ENCODE assay signal across 8 mouse cellular contexts in genomic region chr9:56950414-56951400, GRCm38 (mm10). TPM values are rescaled to one million over a fixed set of nuclear protein-coding genes. Genes with fewer than 3 reads are reported as not detected.
DNase-seq lines count a peak whose midpoint lies in the region; ATAC-seq and TF ChIP-seq lines count a peak whose summit lies in the region.

TSS of gene Snupn (plus strand) at chr9:56950878.

- H3K4me3 ChIP-seq in CH12.LX (replicated peaks in 1 of 3; ENCODE audit: low read depth in 2 of 3, low read length in 2 of 3, poor library complexity in 1 of 3): peak within 1 kb of the TSS; percentile 67 to 78 (median 73)
- peak within 1 kb of the TSS; percentile 62 for H3K4me3 ChIP-seq in forebrain, embryonic 11.5 days (ENCODE audit: low read depth, low read length)
- H3K4me3 ChIP-seq in heart, embryonic 16.5 days (ENCODE audit: low read length): peak within 1 kb of the TSS; percentile 80
- peak within 1 kb of the TSS; percentile 81 for H3K4me3 ChIP-seq in liver, embryonic 15.5 days (replicated peaks)
- peak within 1 kb of the TSS; percentile 60 for H3K4me3 ChIP-seq in neural tube, embryonic 12.5 days

- WGBS in forebrain, embryonic 11.5 days: under 1% methylated on average over 50 of the region's 50 CpGs
- under 1% methylated on average over 50 of the region's 50 CpGs for WGBS in heart, embryonic 16.5 days
- under 1% methylated on average over 50 of the region's 50 CpGs for WGBS in liver, embryonic 15.5 days (ENCODE audit: insufficient replicate concordance)
- 1% methylated on average over 50 of the region's 50 CpGs for WGBS in neural tube, embryonic 12.5 days

- dilution Hi-C loops in CH12.LX (cut with MboI; ENCODE audit: extremely low pct_ligation_motif_present, extremely low pct_unique_long_range_greater_than_20kb, low sequenced_read_pairs): no loop called here

- peak within 1 kb of the TSS; percentile 53 for H3K4me2 ChIP-seq in CH12.LX (ENCODE audit: insufficient read depth, low read depth, poor library complexity, severe bottlenecking)
- peak within 1 kb of the TSS; percentile 79 for H3K4me2 ChIP-seq in forebrain, embryonic 11.5 days (ENCODE audit: low read depth, low read length, severe bottlenecking)
- H3K4me2 ChIP-seq in heart, embryonic 16.5 days (ENCODE audit: low read depth, low read length): peak within 1 kb of the TSS; percentile 76
- H3K4me2 ChIP-seq in liver, embryonic 15.5 days: peak within 1 kb of the TSS; percentile 84
- H3K4me2 ChIP-seq in neural tube, embryonic 12.5 days (replicated peaks): peak within 1 kb of the TSS; percentile 78

- TF ChIP-seq RAD21 in CH12.LX (IDR thresholded peaks at IDR 0.05; ENCODE audit: low read depth, low read length): no peak

- no peak for TF ChIP-seq EP300 in CH12.LX (IDR thresholded peaks at IDR 0.05; ENCODE audit: low read length)

- peak within 1 kb of the TSS; percentile 59 for H3K27ac ChIP-seq in CH12.LX (ENCODE audit: insufficient read depth, low read depth)
- peak within 1 kb of the TSS; percentile 78 for H3K27ac ChIP-seq in forebrain, embryonic 11.5 days (ENCODE audit: low read depth, low read length)
- H3K27ac ChIP-seq in heart, embryonic 16.5 days (ENCODE audit: low read length): peak within 1 kb of the TSS; percentile 96
- peak within 1 kb of the TSS; percentile 81 for H3K27ac ChIP-seq in liver, embryonic 15.5 days (replicated peaks)
- peak within 1 kb of the TSS; percentile 64 for H3K27ac ChIP-seq in neural tube, embryonic 12.5 days

- H3K36me3 ChIP-seq in CH12.LX (replicated peaks in 1 of 2; ENCODE audit: control insufficient read depth in 1 of 2, insufficient read depth in 1 of 2, low read length in 1 of 2): peaks cover 0 to 3% of the 10 kb centered on the region in 2 experiments
- H3K36me3 ChIP-seq in forebrain, embryonic 11.5 days (ENCODE audit: control insufficient read depth, insufficient read depth, low read length): no peaks in the 10 kb centered on the region
- H3K36me3 ChIP-seq in heart, embryonic 16.5 days (ENCODE audit: control insufficient read depth, insufficient read depth): peaks cover under 1% of the 10 kb centered on the region; the same call in 1 of the 2 replicates
- no peaks in the 10 kb centered on the region for H3K36me3 ChIP-seq in liver, embryonic 15.5 days (replicated peaks)
- H3K36me3 ChIP-seq in neural tube, embryonic 12.5 days: no peaks in the 10 kb centered on the region

- H3K79me2 ChIP-seq in CH12.LX (replicated peaks; ENCODE audit: control insufficient read depth, extremely low read depth, insufficient read depth, poor library complexity, severe bottlenecking): no peaks in the 10 kb centered on the region

- H3K9me3 ChIP-seq in CH12.LX (replicated peaks; ENCODE audit: low read length): no peaks in the 10 kb centered on the region
- H3K9me3 ChIP-seq in forebrain, embryonic 11.5 days (ENCODE audit: control insufficient read depth, low read length): no peaks in the 10 kb centered on the region
- no peaks in the 10 kb centered on the region for H3K9me3 ChIP-seq in heart, embryonic 16.5 days (replicated peaks; ENCODE audit: control insufficient read depth, low read length)
- no peaks in the 10 kb centered on the region for H3K9me3 ChIP-seq in liver, embryonic 15.5 days (replicated peaks)
- no peaks in the 10 kb centered on the region for H3K9me3 ChIP-seq in neural tube, embryonic 12.5 days

- DNase-seq in CH12.LX (ENCODE audit: extremely low read depth): peak; percentile 99
- DNase-seq in c-Kit-positive CD71-positive TER-119-negative erythroid progenitor cells, embryonic 14.5 days (ENCODE audit: low read depth): peak; percentile 98
- peak; percentile 97 for DNase-seq in forebrain, embryonic 11.5 days (ENCODE audit: low spot score)
- peak; percentile 98 to 99 for DNase-seq in kidney, postnatal 36 days
- DNase-seq in telencephalon, adult 2 months (ENCODE audit: low read depth, low spot score): peak; percentile 98

- no peak for TF ChIP-seq CTCF in CH12.LX (conservative IDR thresholded peaks at IDR 0.05 in 1 of 2, IDR thresholded peaks at IDR 0.05 in 1 of 2; ENCODE audit: low read depth in 2 of 2, low read length in 2 of 2)

- peak within 1 kb of the TSS; percentile 94 for H3K9ac ChIP-seq in CH12.LX (ENCODE audit: insufficient read depth, low read depth)
- peak within 1 kb of the TSS; percentile 77 for H3K9ac ChIP-seq in forebrain, embryonic 11.5 days (ENCODE audit: low read length)
- peak within 1 kb of the TSS; percentile 88 for H3K9ac ChIP-seq in heart, embryonic 16.5 days (ENCODE audit: low read length)
- H3K9ac ChIP-seq in liver, embryonic 15.5 days: peak within 1 kb of the TSS; percentile 75
- peak within 1 kb of the TSS; percentile 74 for H3K9ac ChIP-seq in neural tube, embryonic 12.5 days

- in situ Hi-C loops in CH12.LX (cut with MboI; ENCODE audit: low pct_ligation_motif_present, low pct_unique_long_range_greater_than_20kb, low sequenced_read_pairs): no loop called here

- peak; percentile 99 for TF ChIP-seq POLR2A in CH12.LX (IDR thresholded peaks at IDR 0.05; ENCODE audit: low read depth, low read length)

- H3K27me3 ChIP-seq in CH12.LX (replicated peaks): no peaks in the 10 kb centered on the region
- no peaks in the 10 kb centered on the region for H3K27me3 ChIP-seq in forebrain, embryonic 11.5 days (ENCODE audit: control insufficient read depth, insufficient read depth, low read length)
- no peaks in the 10 kb centered on the region for H3K27me3 ChIP-seq in heart, embryonic 16.5 days (ENCODE audit: control insufficient read depth, insufficient read depth, low read length)
- H3K27me3 ChIP-seq in liver, embryonic 15.5 days: no peaks in the 10 kb centered on the region
- H3K27me3 ChIP-seq in neural tube, embryonic 12.5 days (replicated peaks): no peaks in the 10 kb centered on the region

- H3K4me1 ChIP-seq in CH12.LX (ENCODE audit: control insufficient read depth in 1 of 2, insufficient read depth in 2 of 2): peaks cover 8 to 16% of the 10 kb centered on the region in 2 experiments
- H3K4me1 ChIP-seq in forebrain, embryonic 11.5 days (replicated peaks; ENCODE audit: control insufficient read depth, insufficient read depth, low read length): peaks cover 7% of the 10 kb centered on the region; the same call in 1 of the 2 replicates
- H3K4me1 ChIP-seq in heart, embryonic 16.5 days (ENCODE audit: control insufficient read depth, insufficient read depth, low read length): peaks cover 11% of the 10 kb centered on the region
- peaks cover 18% of the 10 kb centered on the region for H3K4me1 ChIP-seq in liver, embryonic 15.5 days (replicated peaks)
- H3K4me1 ChIP-seq in neural tube, embryonic 12.5 days: peaks cover 10% of the 10 kb centered on the region

- ATAC-seq in forebrain, embryonic 11.5 days (replicated peaks; ENCODE audit: low FRiP score): peak; percentile 100
- ATAC-seq in heart, embryonic 16.5 days (replicated peaks; ENCODE audit: extremely low read depth, insufficient read depth, low FRiP score): peak; percentile 100
- ATAC-seq in liver, embryonic 15.5 days (ENCODE audit: insufficient read depth): peak; percentile 100
- ATAC-seq in neural tube, embryonic 12.5 days (ENCODE audit: low FRiP score, low read depth): peak; percentile 100

TF ChIP-seq in CH12.LX, 34 proteins besides CTCF, POLR2A, EP300 and RAD21 (continues in another document):
- no peak for TF ChIP-seq ZKSCAN1 (IDR thresholded peaks at IDR 0.05; ENCODE audit: borderline replicate concordance, low read depth, low read length)
- peak; percentile 96 for TF ChIP-seq ELF1 (IDR thresholded peaks at IDR 0.05; ENCODE audit: low read depth, low read length)
- TF ChIP-seq RCOR1 (conservative IDR thresholded peaks at IDR 0.05; ENCODE audit: low read depth, low read length): no peak; the same call in 1 of the 2 replicates
- peak; percentile 91 for TF ChIP-seq POLR2AphosphoS2 (IDR thresholded peaks at IDR 0.05; ENCODE audit: low read depth, low read length)
- peak; percentile 50; the same call in 1 of the 2 replicates for TF ChIP-seq MYC (IDR thresholded peaks at IDR 0.05; ENCODE audit: low read depth, low read length)
- TF ChIP-seq MAZ (IDR thresholded peaks at IDR 0.05; ENCODE audit: low read depth, low read length): 0 out of 2 replicates have a peak, but pooled peaks have one; percentile 15
- TF ChIP-seq HCFC1 (IDR thresholded peaks at IDR 0.05; ENCODE audit: low read depth, low read length): peak; percentile 93
- TF ChIP-seq NRF1 (IDR thresholded peaks at IDR 0.05; ENCODE audit: low read depth, low read length): peak; percentile 70
- no peak for TF ChIP-seq SMC3 (IDR thresholded peaks at IDR 0.05; ENCODE audit: low read depth, low read length)
- TF ChIP-seq CHD1 (IDR thresholded peaks at IDR 0.05; ENCODE audit: low read depth, low read length): no peak
- TF ChIP-seq NELFE (IDR thresholded peaks at IDR 0.05; ENCODE audit: low read depth, low read length): peak; percentile 98
- TF ChIP-seq BHLHE40 (IDR thresholded peaks at IDR 0.05; ENCODE audit: low read depth, low read length): no peak; the same call in none of the 2 replicates
- peak; percentile 92 for TF ChIP-seq CHD2 (IDR thresholded peaks at IDR 0.05; ENCODE audit: low read length)
- no peak for TF ChIP-seq GABPA (IDR thresholded peaks at IDR 0.05; ENCODE audit: insufficient replicate concordance, low read depth, low read length)
- no peak for TF ChIP-seq PAX5 (IDR thresholded peaks at IDR 0.05; ENCODE audit: low read length)
- peak; percentile 92 for TF ChIP-seq SIN3A (IDR thresholded peaks at IDR 0.05; ENCODE audit: low read length)
- no peak for TF ChIP-seq JUND (conservative IDR thresholded peaks at IDR 0.05; ENCODE audit: low read depth, low read length)
- TF ChIP-seq TBP (conservative IDR thresholded peaks at IDR 0.05; ENCODE audit: low read depth, low read length): peak; percentile 93
- peak; percentile 43; the same call in 1 of the 2 replicates for TF ChIP-seq IRF4 (IDR thresholded peaks at IDR 0.05; ENCODE audit: low read depth, low read length)
- no peak for TF ChIP-seq ZNF384 (IDR thresholded peaks at IDR 0.05; ENCODE audit: low read depth, low read length)
- TF ChIP-seq JUN (IDR thresholded peaks at IDR 0.05; ENCODE audit: insufficient read depth, low read depth, low read length): no peak
- no peak for TF ChIP-seq USF2 (conservative IDR thresholded peaks at IDR 0.05; ENCODE audit: low read depth, low read length)
- peak; percentile 82 for TF ChIP-seq MXI1 (IDR thresholded peaks at IDR 0.05; ENCODE audit: low read depth, low read length)

RNA-seq across cellular contexts. Expression of gene Snupn, which starts in this region (rescaled TPM):
- total RNA-seq in CH12.LX (2012; rRNA removed) (21.2 and 22.3 TPM in 2 replicates), CH12.LX (2014; rRNA removed) (25.1 and 27.3 TPM in 2 replicates)
- 18.3 and 21.8 TPM in 2 replicates for polyA plus RNA-seq in CH12.LX (2012; ENCODE audit: insufficient read length, low read depth)
- polyA plus RNA-seq in forebrain, embryonic 11.5 days (2014; fragmentation: Nextera tagmentation; extraction: Ambion mirVana): 27.8 and 28.4 TPM in 2 replicates
- 17.8 and 18.9 TPM in 2 replicates for polyA plus RNA-seq in heart, embryonic 16.5 days (2015; fragmentation: Nextera tagmentation; extraction: Ambion mirVana)
- 8.3 and 8.4 TPM in 2 replicates for polyA plus RNA-seq in liver, embryonic 15.5 days (2015; fragmentation: Nextera tagmentation; extraction: Ambion mirVana)
- polyA plus RNA-seq in neural tube, embryonic 12.5 days (2016; fragmentation: Nextera tagmentation; extraction: Ambion mirVana): 28.2 and 28.7 TPM in 2 replicates

Comparison
In these comparisons a context has a peak if more than half of its experiments do, and no peak if none do; other contexts are left out.
1. Peak in every context shown above with its lines: DNase-seq, ATAC-seq, H3K4me3 ChIP-seq and H3K27ac ChIP-seq.